Mouse (Mus musculus) thymus, postnatal 4 days (tissue): ENCODE measurements around the gene Rasa2.
"Not testable (repeated sequence)": the region's sequence is repeated elsewhere in the genome, so short reads cannot be mapped to it uniquely, and the experiment has no call there.

Experiments used
- DNase-seq: peaks from one replicate; pipeline ENCODE4 v3.0.0; 2021

Rasa2 gene

GRCm38 (mm10) chr9:96521574-96521973, 109.8 kb downstream of the Rasa2 start:
- not testable (repeated sequence) for DNase-seq

DNA sequence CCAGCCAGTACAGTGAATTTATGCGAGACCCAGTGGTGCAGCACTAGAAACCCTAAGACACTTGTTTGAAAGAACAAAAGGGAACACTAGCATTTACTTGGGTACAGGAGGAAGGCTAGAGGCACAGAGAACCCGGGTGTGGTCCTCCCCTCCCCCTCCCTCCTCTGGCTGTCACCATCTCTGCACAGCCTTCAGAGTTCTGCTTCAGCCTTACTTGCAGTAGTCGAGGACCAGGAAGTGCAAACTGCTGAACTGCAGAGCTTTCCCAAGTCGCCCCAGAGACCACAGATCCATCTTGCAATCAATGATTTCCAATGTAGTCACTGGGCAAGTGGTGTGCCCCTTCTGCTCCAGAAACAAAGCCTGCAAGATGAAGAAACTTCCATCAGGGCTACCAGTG, 114.0 kb downstream of the Rasa2 start:
- peak; percentile 45 for DNase-seq

GRCm38 (mm10) chr9:96516806-96517205, 114.6 kb downstream of the Rasa2 start:
- no peak for DNase-seq

DNA sequence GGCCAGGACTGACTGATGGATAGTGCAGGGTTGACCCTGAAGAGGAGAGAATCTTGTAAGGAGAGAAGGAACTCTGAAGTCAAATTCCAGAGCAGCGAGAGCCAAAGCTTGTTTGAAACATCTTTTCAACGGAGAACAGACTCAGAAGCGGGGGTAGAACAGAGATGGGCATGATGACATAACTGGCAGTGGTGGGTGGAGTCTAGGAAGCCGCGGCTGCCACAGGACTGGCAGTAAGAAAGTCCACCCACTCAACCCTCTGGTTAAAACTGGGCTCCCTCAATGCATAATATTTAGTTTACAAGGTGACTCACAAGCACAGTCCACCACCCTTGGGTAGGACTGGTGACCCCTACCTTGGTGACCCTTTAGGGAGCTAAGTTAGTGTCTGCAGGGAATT, 115.7 kb downstream of the Rasa2 start:
- DNase-seq, result no peak

GRCm38 (mm10) chr9:96514278-96514677, 117.1 kb downstream of the Rasa2 start:
- DNase-seq, result no peak

DNA sequence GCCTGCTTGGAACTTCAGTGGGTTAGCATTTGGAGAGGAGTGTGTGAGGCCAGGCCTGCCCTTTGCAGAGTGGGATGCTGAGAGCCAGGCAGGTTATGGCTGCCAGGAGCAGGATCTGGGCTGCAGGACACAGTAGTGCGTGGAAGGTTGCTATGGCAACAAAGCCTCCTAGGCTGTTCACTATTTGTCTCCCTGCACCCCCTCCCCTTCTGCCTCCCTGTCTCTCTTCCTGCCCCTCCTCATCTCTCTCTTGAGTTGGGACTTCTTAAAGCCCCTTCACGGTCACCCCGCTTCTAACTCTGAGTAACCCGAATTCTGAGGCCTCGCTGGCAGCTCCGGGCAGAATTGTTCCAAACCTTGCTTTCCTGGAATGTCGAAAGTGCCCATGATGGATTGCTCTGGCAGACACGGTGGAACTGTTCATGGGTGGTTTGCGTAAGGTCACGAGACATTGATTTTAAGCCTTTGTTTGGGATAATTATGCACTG, 125.4 kb downstream of the Rasa2 start:
- no peak for DNase-seq

DNA sequence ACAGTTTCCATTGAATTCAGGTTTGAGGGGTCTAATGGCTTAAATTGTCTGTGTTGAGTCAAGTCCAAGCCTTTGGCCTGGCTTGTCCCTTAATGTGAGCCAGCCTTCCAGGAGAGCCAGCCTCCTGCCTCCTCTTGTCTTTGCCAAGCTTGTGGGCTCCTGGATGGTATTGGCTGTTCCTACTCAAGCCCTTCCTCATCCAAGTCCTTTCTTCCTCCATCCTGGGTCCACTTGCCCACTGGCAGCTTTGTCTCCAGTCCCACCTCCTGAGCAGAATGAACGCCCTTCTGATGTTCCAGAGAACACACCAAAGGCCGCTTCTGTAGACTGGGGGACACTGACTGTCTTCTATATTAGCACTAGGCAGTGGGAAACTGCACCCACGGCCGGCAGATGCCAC, 126.3 kb downstream of the Rasa2 start:
- DNase-seq, result no peak

GRCm38 (mm10) chr9:96504116-96504895, 127.1 kb downstream of the Rasa2 start:
- peak; percentile 26 for DNase-seq

- DNase-seq, result no peak
Observed at GRCm38 (mm10) chr9:96502856-96503610, 128.4 kb downstream of the Rasa2 start.

- DNase-seq, result no peak
Observed at GRCm38 (mm10) chr9:96501217-96501616, 130.2 kb downstream of the Rasa2 start.

DNA sequence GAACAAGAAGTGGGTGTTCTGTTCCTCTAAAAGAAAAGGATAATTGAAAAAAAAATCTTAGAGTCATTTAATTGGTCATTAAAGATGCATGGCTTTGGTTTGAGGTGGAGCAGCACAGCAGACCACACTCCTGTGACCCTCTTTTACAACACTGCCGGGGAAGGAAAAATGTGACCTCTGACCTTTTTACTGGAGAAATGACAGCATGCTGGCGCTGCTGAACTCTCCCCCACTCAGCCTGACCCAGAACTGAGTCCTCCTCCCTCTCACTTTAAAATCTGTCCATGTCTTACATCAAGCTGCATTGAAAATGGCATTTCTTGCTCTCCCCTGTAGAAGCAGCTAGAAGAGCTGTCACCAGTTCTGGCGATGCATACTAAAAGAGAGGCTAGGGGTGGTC, 138.2 kb downstream of the Rasa2 start:
- DNase-seq, result no peak

DNA sequence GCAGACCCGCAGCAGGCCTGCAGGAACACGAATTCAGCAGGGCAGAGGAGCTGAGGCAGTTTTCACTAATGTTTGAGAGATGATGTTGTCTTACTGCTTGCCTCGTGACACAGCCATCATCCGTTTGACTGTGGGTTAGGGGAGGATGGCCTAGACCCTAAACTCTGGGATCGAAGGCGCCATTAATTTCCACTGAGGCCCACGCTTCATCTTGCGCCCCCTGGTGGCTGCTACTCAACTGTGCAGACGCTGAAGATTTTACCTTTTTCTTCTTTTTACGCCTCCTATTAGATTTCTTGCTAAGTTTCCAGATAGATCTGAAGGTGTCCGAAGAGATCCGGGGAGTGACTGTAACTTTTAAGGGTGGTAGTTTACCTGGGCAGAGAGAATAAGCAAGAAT, 139.6 kb downstream of the Rasa2 start:
- peak; percentile 86 for DNase-seq
